Mouse (Mus musculus): Measurements from ENCODE around the gene Arnt2. TPM values are rescaled to one million over a fixed set of nuclear protein-coding genes. Genes with fewer than 3 reads are reported as not detected.
A peak's percentile ranks its signal among the peaks of the same experiment; 100 is the strongest.

Gene Arnt2
- polyA plus RNA-seq, 2 experiments = 11.0 to 29.7 TPM

GRCm38 (mm10) chr7:84210585-84211291, 199.2 kb downstream of the Arnt2 start:
- no peak overlapping the region for H3K9ac ChIP-seq (ENCODE audit: low read depth, low read length, severe bottlenecking)
- DNase-seq (ENCODE audit: low spot score) = no peak
- H3K4me1 ChIP-seq (ENCODE audit: control insufficient read depth, insufficient read depth, low read length) = no peaks in the 10 kb centered on the region
- H3K9me3 ChIP-seq (ENCODE audit: control insufficient read depth, low read length) = no peaks in the 10 kb centered on the region
- no peak overlapping the region for H3K27ac ChIP-seq (replicated peaks; ENCODE audit: low read depth, low read length)
- H3K27me3 ChIP-seq (ENCODE audit: control insufficient read depth, insufficient read depth, low read length) = no peaks in the 10 kb centered on the region
- H3K4me3 ChIP-seq (replicated peaks; ENCODE audit: low read length) = no peak overlapping the region
- H3K36me3 ChIP-seq (ENCODE audit: control insufficient read depth, insufficient read depth, low read length) = no peaks in the 10 kb centered on the region
- H3K4me2 ChIP-seq (replicated peaks; ENCODE audit: low read depth, low read length, severe bottlenecking) = no peak overlapping the region
- WGBS = 62% methylated on average over 10 of the region's 10 CpGs
- ATAC-seq (ENCODE audit: low FRiP score, low read depth) = no peak
- no peak for TF ChIP-seq POLR2A (IDR thresholded peaks at IDR 0.05; ENCODE audit: borderline replicate concordance, extremely low read depth, insufficient read depth, insufficient read length)

GRCm38 (mm10) chr7:84203981-84204380, 206.0 kb downstream of the Arnt2 start:
- Histone ChIP-seq H3K27ac (replicated peaks; ENCODE audit: low read depth, low read length) (0 out of 2 replicates have a peak overlapping the region, but pooled peaks have one; percentile 26), H3K9me3 (ENCODE audit: control insufficient read depth, low read length) (no peaks in the 10 kb centered on the region), H3K4me3 (replicated peaks; ENCODE audit: low read length) (no peak overlapping the region), H3K4me2 (replicated peaks; ENCODE audit: low read depth, low read length, severe bottlenecking) (no peak overlapping the region), H3K9ac (ENCODE audit: low read depth, low read length, severe bottlenecking) (no peak overlapping the region), H3K36me3 (ENCODE audit: control insufficient read depth, insufficient read depth, low read length) (no peaks in the 10 kb centered on the region), H3K4me1 (ENCODE audit: control insufficient read depth, insufficient read depth, low read length) (no peaks in the 10 kb centered on the region), H3K27me3 (ENCODE audit: control insufficient read depth, insufficient read depth, low read length) (no peaks in the 10 kb centered on the region)
- 34% methylated on average over 3 of the region's 3 CpGs for WGBS
- peak; percentile 79 for DNase-seq (ENCODE audit: low spot score)
- TF ChIP-seq POLR2A (IDR thresholded peaks at IDR 0.05; ENCODE audit: borderline replicate concordance, extremely low read depth, insufficient read depth, insufficient read length) = no peak
- peak; percentile 55 for ATAC-seq (ENCODE audit: low FRiP score, low read depth)

- Histone ChIP-seq H3K27ac (replicated peaks; ENCODE audit: low read depth, low read length) (no peak overlapping the region), H3K4me2 (replicated peaks; ENCODE audit: low read depth, low read length, severe bottlenecking) (no peak overlapping the region), H3K36me3 (ENCODE audit: control insufficient read depth, insufficient read depth, low read length) (no peaks in the 10 kb centered on the region), H3K4me1 (ENCODE audit: control insufficient read depth, insufficient read depth, low read length) (no peaks in the 10 kb centered on the region), H3K4me3 (replicated peaks; ENCODE audit: low read length) (no peak overlapping the region), H3K9ac (ENCODE audit: low read depth, low read length, severe bottlenecking) (no peak overlapping the region), H3K27me3 (ENCODE audit: control insufficient read depth, insufficient read depth, low read length) (no peaks in the 10 kb centered on the region), H3K9me3 (ENCODE audit: control insufficient read depth, low read length) (no peaks in the 10 kb centered on the region)
- ATAC-seq (ENCODE audit: low FRiP score, low read depth) = no peak; the same call in 1 of the 2 replicates
- DNase-seq (ENCODE audit: low spot score) = no peak
- WGBS = 81% methylated on average over 13 of the region's 13 CpGs
- TF ChIP-seq POLR2A (IDR thresholded peaks at IDR 0.05; ENCODE audit: borderline replicate concordance, extremely low read depth, insufficient read depth, insufficient read length) = no peak
Measured at GRCm38 (mm10) chr7:84201151-84202068, 208.6 kb downstream of the Arnt2 start.

- ATAC-seq (ENCODE audit: low FRiP score, low read depth) (no peak), DNase-seq (ENCODE audit: low spot score) (no peak)
- WGBS = 82% methylated on average over 6 of the region's 6 CpGs
- Histone ChIP-seq H3K4me1 (ENCODE audit: control insufficient read depth, insufficient read depth, low read length) (no peaks in the 10 kb centered on the region), H3K4me2 (replicated peaks; ENCODE audit: low read depth, low read length, severe bottlenecking) (no peak overlapping the region), H3K4me3 (replicated peaks; ENCODE audit: low read length) (no peak overlapping the region), H3K27me3 (ENCODE audit: control insufficient read depth, insufficient read depth, low read length) (no peaks in the 10 kb centered on the region), H3K9me3 (ENCODE audit: control insufficient read depth, low read length) (no peaks in the 10 kb centered on the region), H3K36me3 (ENCODE audit: control insufficient read depth, insufficient read depth, low read length) (no peaks in the 10 kb centered on the region), H3K27ac (replicated peaks; ENCODE audit: low read depth, low read length) (no peak overlapping the region), H3K9ac (ENCODE audit: low read depth, low read length, severe bottlenecking) (no peak overlapping the region)
- no peak for TF ChIP-seq POLR2A (IDR thresholded peaks at IDR 0.05; ENCODE audit: borderline replicate concordance, extremely low read depth, insufficient read depth, insufficient read length)
Measured at GRCm38 (mm10) chr7:84197208-84197860, 212.6 kb downstream of the Arnt2 start.

Other genes with a start within 250 kb of the Arnt2 start
- gene Gm2115, start 118.8 kb upstream of the Arnt2 start, polyA plus RNA-seq (2012; rRNA removed) = 0.97 and 1.4 TPM in 2 replicates
- 0.99 and 1.6 TPM in 2 replicates for gene Gm2115, start 118.8 kb upstream of the Arnt2 start, polyA plus RNA-seq (2014; fragmentation: Nextera tagmentation; extraction: Ambion mirVana)
- 7.2 and 7.4 TPM in 2 replicates for gene Fah, start 196.5 kb upstream of the Arnt2 start, polyA plus RNA-seq (2012; rRNA removed)
- gene Fah, start 196.5 kb upstream of the Arnt2 start, polyA plus RNA-seq (2014; fragmentation: Nextera tagmentation; extraction: Ambion mirVana) = 4.3 and 5.0 TPM in 2 replicates